Mouse (Mus musculus): Measurements from ENCODE around the gene Samm50.

- no peak for TF ChIP-seq CTCF (IDR thresholded peaks at IDR 0.05; ENCODE audit: insufficient read depth, low read depth, low read length)
- no peak for TF ChIP-seq POLR2A (IDR thresholded peaks at IDR 0.05; ENCODE audit: insufficient read depth, low read depth, low read length)
These were observed 62.3 kb downstream of the Samm50 start for GRCm38 (mm10) chr15:84254387-84254786.
